Mouse (Mus musculus): ENCODE data around the gene Apoa2. TPM values are rescaled to one million over a fixed set of nuclear protein-coding genes. Genes with fewer than 3 reads are reported as not detected.

Gene Apoa2
- polyA plus RNA-seq, 1 experiment from 2014 or later = 5.1 TPM

DNA sequence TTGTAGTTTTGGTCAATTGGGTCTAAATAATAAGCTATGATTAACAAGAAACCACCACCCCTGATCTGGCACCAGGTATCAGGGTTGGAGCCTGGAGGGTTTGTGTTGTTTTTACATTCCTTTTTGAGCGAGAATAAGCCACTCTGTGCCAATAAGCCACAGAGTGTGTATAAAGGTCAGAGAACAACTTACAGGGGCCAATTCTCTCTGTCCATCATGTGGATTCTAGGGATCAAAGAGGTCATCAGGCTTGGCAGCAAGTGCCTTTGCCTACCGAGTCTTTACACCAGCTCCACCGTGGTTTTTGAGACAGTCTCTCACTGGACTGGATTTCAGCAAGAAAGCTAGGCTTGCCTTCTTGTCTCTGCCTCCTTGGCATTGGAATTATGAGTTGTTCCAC lies 12.0 kb upstream of the Apoa2 start:
- no peak overlapping the region for H3K27ac ChIP-seq
- 39% methylated on average over 3 of the region's 3 CpGs for WGBS
- H3K9ac ChIP-seq (replicated peaks) = no peak overlapping the region
- ATAC-seq = no peak
- H3K27me3 ChIP-seq = no peaks in the 10 kb centered on the region
- no peaks in the 10 kb centered on the region for H3K9me3 ChIP-seq
- no peak overlapping the region for H3K4me2 ChIP-seq (replicated peaks)
- H3K36me3 ChIP-seq = 0 out of 2 replicates have a peak, but pooled peaks cover 6% of the 10 kb centered on the region
- H3K4me3 ChIP-seq (replicated peaks) = no peak overlapping the region
- H3K4me1 ChIP-seq (replicated peaks) = no peaks in the 10 kb centered on the region

GRCm38 (mm10) chr1:171213801-171214496 lies 10.9 kb upstream of the Apoa2 start, which contains the start of gene Nr1i3:
Nr1i3 (plus strand) TSS chr1:171213970.
- no peak within 1 kb of the TSS for H3K4me3 ChIP-seq (replicated peaks)
- no peak within 1 kb of the TSS for H3K4me2 ChIP-seq (replicated peaks)
- H3K9me3 ChIP-seq = no peaks in the 10 kb centered on the region
- no peak for ATAC-seq
- WGBS = 67% methylated on average over 10 of the region's 10 CpGs
- H3K27ac ChIP-seq = no peak within 1 kb of the TSS
- no peaks in the 10 kb centered on the region for H3K4me1 ChIP-seq (replicated peaks)
- no peak within 1 kb of the TSS for H3K9ac ChIP-seq (replicated peaks)
- H3K36me3 ChIP-seq = peaks cover 17% of the 10 kb centered on the region; the same call in 1 of the 2 replicates
- no peaks in the 10 kb centered on the region for H3K27me3 ChIP-seq

- Histone ChIP-seq H3K9ac (replicated peaks) (no peak overlapping the region), H3K27ac (no peak overlapping the region), H3K9me3 (no peaks in the 10 kb centered on the region), H3K4me3 (replicated peaks) (no peak overlapping the region), H3K4me2 (replicated peaks) (no peak overlapping the region), H3K27me3 (no peaks in the 10 kb centered on the region), H3K36me3 (peaks cover 30% of the 10 kb centered on the region), H3K4me1 (replicated peaks) (peaks cover 8% of the 10 kb centered on the region)
- ATAC-seq = no peak
- WGBS = 91% methylated on average over 18 of the region's 18 CpGs
Observed at GRCm38 (mm10) chr1:171216241-171216955, 8.5 kb upstream of the Apoa2 start.

GRCm38 (mm10) chr1:171220871-171221270 lies 4.0 kb upstream of the Apoa2 start:
- Histone ChIP-seq H3K9me3 (no peaks in the 10 kb centered on the region), H3K4me3 (replicated peaks) (peak overlapping the region; percentile 53), H3K9ac (replicated peaks) (no peak overlapping the region), H3K27me3 (no peaks in the 10 kb centered on the region), H3K4me2 (replicated peaks) (peak overlapping the region; percentile 89), H3K4me1 (replicated peaks) (peaks cover 16% of the 10 kb centered on the region), H3K36me3 (peaks cover 30% of the 10 kb centered on the region), H3K27ac (no peak overlapping the region)
- peak; percentile 46 for ATAC-seq
- WGBS = 6% methylated on average over 10 of the region's 10 CpGs

DNA sequence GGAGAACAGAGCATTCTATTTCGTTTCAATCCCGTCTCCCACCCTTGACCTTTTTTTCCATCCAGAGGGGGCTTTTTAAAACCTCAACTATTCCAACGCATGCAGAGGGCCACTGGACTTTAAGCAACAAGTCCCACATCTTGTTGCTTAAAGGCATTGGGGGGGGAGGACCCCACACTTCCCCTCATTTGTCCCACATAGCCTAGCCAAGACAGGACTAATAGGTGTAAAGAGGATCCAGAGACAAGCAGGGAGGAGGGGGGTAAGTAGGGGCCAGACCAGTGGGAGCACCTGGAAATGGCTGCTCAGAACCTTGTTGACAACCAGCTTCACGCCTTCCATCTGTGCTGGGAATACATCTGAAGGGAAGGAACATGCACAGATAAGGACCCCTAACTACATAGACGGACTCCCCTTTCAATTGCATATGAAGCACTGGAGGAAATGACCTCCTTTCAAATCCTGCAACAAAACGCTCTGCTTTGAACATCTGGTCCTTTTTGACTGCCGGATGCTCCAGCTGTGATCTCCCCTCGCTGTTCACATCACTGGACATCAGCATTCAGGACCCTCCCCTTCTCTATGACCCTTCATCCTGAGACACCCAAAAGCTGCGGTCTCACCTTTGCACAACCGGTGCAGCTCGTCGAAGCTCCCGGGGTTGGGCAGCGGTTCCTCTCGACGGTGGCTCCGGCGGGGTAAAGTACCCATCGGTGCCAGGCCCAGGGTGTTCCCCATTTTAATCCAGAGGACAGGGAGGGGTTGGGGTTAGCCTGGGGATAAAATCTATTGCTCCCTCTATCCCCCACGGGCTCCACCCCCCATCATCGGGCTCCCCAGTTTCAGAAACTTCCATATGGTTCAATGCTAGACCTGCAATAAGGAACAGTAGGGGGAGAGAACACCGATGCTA lies 3.3 kb upstream of the Apoa2 start:
- H3K4me1 ChIP-seq (replicated peaks) = peaks cover 16% of the 10 kb centered on the region

GRCm38 (mm10) chr1:171222238-171223155 lies 2.4 kb upstream of the Apoa2 start, which contains the start of gene Tomm40l:
Tomm40l (minus strand) TSS chr1:171222514.
- H3K36me3 ChIP-seq = peaks cover 27% of the 10 kb centered on the region
- H3K4me2 ChIP-seq (replicated peaks) = peak within 1 kb of the TSS; percentile 89
- H3K4me1 ChIP-seq (replicated peaks) = peaks cover 16% of the 10 kb centered on the region
- peak; percentile 98 for ATAC-seq
- no peaks in the 10 kb centered on the region for H3K27me3 ChIP-seq
- H3K4me3 ChIP-seq (replicated peaks) = peak within 1 kb of the TSS; percentile 53
- peak within 1 kb of the TSS; percentile 58 for H3K27ac ChIP-seq
- H3K9me3 ChIP-seq = no peaks in the 10 kb centered on the region
- WGBS = 3% methylated on average over 28 of the region's 28 CpGs
- peak within 1 kb of the TSS; percentile 68 for H3K9ac ChIP-seq (replicated peaks)

More for the DNA sequence above, 3.3 kb upstream of the Apoa2 start:
- Histone ChIP-seq H3K9me3 (no peaks in the 10 kb centered on the region), H3K4me2 (replicated peaks) (peak overlapping the region; percentile 89), H3K27me3 (no peaks in the 10 kb centered on the region), H3K9ac (replicated peaks) (peak overlapping the region; percentile 68), H3K36me3 (peaks cover 30% of the 10 kb centered on the region), H3K4me3 (replicated peaks) (peak overlapping the region; percentile 53), H3K27ac (0 out of 2 replicates have a peak overlapping the region, but pooled peaks have one; percentile 25)
- 7% methylated on average over 22 of the region's 22 CpGs for WGBS
- ATAC-seq = no peak

DNA sequence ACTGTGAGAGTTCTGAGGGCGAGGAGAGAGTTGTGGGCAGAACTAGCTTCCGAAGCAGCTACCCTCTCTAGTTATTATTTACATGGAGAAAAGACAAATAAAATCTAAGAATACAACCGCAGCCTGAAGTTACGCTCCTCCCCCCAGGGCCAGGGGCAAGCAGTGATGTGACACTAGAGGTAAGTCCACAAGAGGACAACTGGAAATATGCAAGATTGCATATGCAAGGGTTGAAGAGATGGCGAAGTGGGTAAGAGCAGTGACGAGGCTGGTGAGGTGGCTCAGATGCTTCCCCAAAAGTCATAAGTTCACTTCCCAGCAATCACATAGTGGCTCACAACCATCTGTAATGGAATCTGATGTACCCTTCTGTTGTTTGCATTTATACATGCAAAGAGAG lies 1.7 kb upstream of the Apoa2 start:
- Histone ChIP-seq H3K9me3 (no peaks in the 10 kb centered on the region), H3K27ac (no peak overlapping the region), H3K36me3 (peaks cover 21% of the 10 kb centered on the region), H3K27me3 (no peaks in the 10 kb centered on the region), H3K9ac (replicated peaks) (no peak overlapping the region), H3K4me1 (replicated peaks) (peaks cover 16% of the 10 kb centered on the region), H3K4me2 (replicated peaks) (peak overlapping the region; percentile 89), H3K4me3 (replicated peaks) (peak overlapping the region; percentile 53)
- ATAC-seq = no peak
- 80% methylated on average over 6 of the region's 6 CpGs for WGBS

GRCm38 (mm10) chr1:171223796-171224195 lies 1.1 kb upstream of the Apoa2 start:
- no peaks in the 10 kb centered on the region for H3K9me3 ChIP-seq
- peaks cover 15% of the 10 kb centered on the region for H3K36me3 ChIP-seq
- peaks cover 16% of the 10 kb centered on the region for H3K4me1 ChIP-seq (replicated peaks)
- no peak overlapping the region for H3K4me3 ChIP-seq (replicated peaks)
- WGBS = 90% methylated on average over 2 of the region's 2 CpGs
- H3K4me2 ChIP-seq (replicated peaks) = no peak overlapping the region
- H3K27ac ChIP-seq = no peak overlapping the region
- ATAC-seq = no peak
- H3K9ac ChIP-seq (replicated peaks) = no peak overlapping the region
- no peaks in the 10 kb centered on the region for H3K27me3 ChIP-seq

- no peak overlapping the region for H3K9ac ChIP-seq (replicated peaks)
- no peak overlapping the region for H3K27ac ChIP-seq
- 40% methylated on average over 4 of the region's 4 CpGs for WGBS
- no peaks in the 10 kb centered on the region for H3K9me3 ChIP-seq
- H3K4me2 ChIP-seq (replicated peaks) = no peak overlapping the region
- no peaks in the 10 kb centered on the region for H3K27me3 ChIP-seq
- H3K36me3 ChIP-seq = no peaks in the 10 kb centered on the region
- no peak overlapping the region for H3K4me3 ChIP-seq (replicated peaks)
- H3K4me1 ChIP-seq (replicated peaks) = peaks cover 4% of the 10 kb centered on the region
- ATAC-seq = no peak
Observed at GRCm38 (mm10) chr1:171226780-171227179, 1.9 kb downstream of the Apoa2 start.

GRCm38 (mm10) chr1:171227879-171228278 lies 3.0 kb downstream of the Apoa2 start:
- H3K4me1 ChIP-seq (replicated peaks) = peaks cover under 1% of the 10 kb centered on the region; the same call in 1 of the 2 replicates
- 90% methylated on average over 1 of the region's 1 CpGs for WGBS

DNA sequence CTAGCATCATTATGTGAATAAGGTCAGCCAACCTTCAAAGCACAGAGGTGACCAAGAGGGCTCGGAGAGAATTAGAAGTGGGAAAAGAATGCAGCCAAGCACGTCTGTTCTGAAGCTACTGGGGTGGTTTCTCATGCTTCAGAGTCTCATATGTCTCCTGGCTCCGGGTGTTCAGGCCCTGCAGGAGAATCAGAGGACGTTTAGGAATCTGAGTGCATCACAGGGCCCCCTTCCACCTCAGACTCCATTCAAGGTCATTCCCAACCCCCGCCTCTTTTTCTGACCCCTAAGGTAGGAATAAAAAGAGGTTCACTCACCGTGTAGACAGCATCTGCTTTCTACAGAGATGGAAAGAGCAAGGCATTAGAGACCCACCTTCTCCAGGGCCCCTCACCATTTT lies 4.9 kb downstream of the Apoa2 start:
- ATAC-seq = no peak
- 32% methylated on average over 6 of the region's 6 CpGs for WGBS

More at GRCm38 (mm10) chr1:171227879-171228278, 3.0 kb downstream of the Apoa2 start:
- H3K4me3 ChIP-seq (replicated peaks) = no peak overlapping the region
- no peak overlapping the region for H3K9ac ChIP-seq (replicated peaks)
- no peak overlapping the region for H3K4me2 ChIP-seq (replicated peaks)
- H3K27me3 ChIP-seq = no peaks in the 10 kb centered on the region
- H3K36me3 ChIP-seq = no peaks in the 10 kb centered on the region
- ATAC-seq = no peak
- H3K27ac ChIP-seq = no peak overlapping the region
- no peaks in the 10 kb centered on the region for H3K9me3 ChIP-seq

More for the DNA sequence above, 4.9 kb downstream of the Apoa2 start:
- H3K4me1 ChIP-seq (replicated peaks) = no peaks in the 10 kb centered on the region
- H3K9ac ChIP-seq (replicated peaks) = no peak overlapping the region
- H3K4me2 ChIP-seq (replicated peaks) = no peak overlapping the region
- no peak overlapping the region for H3K4me3 ChIP-seq (replicated peaks)
- peaks cover 14% of the 10 kb centered on the region for H3K36me3 ChIP-seq
- no peak overlapping the region for H3K27ac ChIP-seq
- H3K27me3 ChIP-seq = no peaks in the 10 kb centered on the region
- no peaks in the 10 kb centered on the region for H3K9me3 ChIP-seq
